Mouse (Mus musculus): ENCODE data around the gene Ap1ar.

GRCm38 (mm10) chr3:127871575-127871974, 34.3 kb upstream of the Ap1ar start:
- TF ChIP-seq POLR2A (IDR thresholded peaks at IDR 0.05; ENCODE audit: extremely low read depth, insufficient read depth, low read length) (no peak), CTCF (IDR thresholded peaks at IDR 0.05; ENCODE audit: low read depth, low read length) (no peak)
